Mouse (Mus musculus) intestine, embryonic 14.5 days (tissue): ENCODE data around the gene Slc8a2. TPM values are rescaled to one million over a fixed set of nuclear protein-coding genes. Genes with fewer than 3 reads are reported as not detected.

ENCODE experiments used
- ATAC-seq: fragments of 200-750 bp; cut with Nextera tagmentation; replicated peaks from 2 replicates; pipeline ENCODE4 v1.8.0; 2017; ENCODE audit warnings: low read depth, moderate number of reproducible peaks, moderate TSS enrichment, moderate library complexity; ENCODE audit not compliant: low FRiP score, low TSS enrichment
- DNase-seq: peaks from one replicate; pipeline ENCODE4 v3.0.0-alpha.2; 2018; ENCODE audit warnings: low spot score
- H3K27ac ChIP-seq: fragments of 300-500 bp; sonication (generic); 2 replicates; pipeline ENCODE4 v1.5.1; 2014; ENCODE audit warnings: low read depth, mild to moderate bottlenecking, control low read depth
- H3K27me3 ChIP-seq: fragments of 300-500 bp; sonication (generic); replicated peaks from 2 replicates; pipeline ENCODE4 v1.6.1; 2014; ENCODE audit warnings: low read length, control low read depth; ENCODE audit not compliant: control insufficient read depth, insufficient read depth
- H3K36me3 ChIP-seq: fragments of 300-500 bp; sonication (generic); 2 replicates; pipeline ENCODE4 v1.6.1; 2014; ENCODE audit warnings: low read length, control low read depth; ENCODE audit not compliant: control insufficient read depth, insufficient read depth
- H3K4me1 ChIP-seq: fragments of 300-500 bp; sonication (generic); replicated peaks from 2 replicates; pipeline ENCODE4 v1.6.1; 2014; ENCODE audit warnings: low read length, control low read depth, mixed read lengths; ENCODE audit not compliant: control insufficient read depth, insufficient read depth
- H3K4me2 ChIP-seq: fragments of 300-500 bp; sonication (generic); 2 replicates; pipeline ENCODE4 v1.6.1; 2014; ENCODE audit warnings: low read length
- H3K4me3 ChIP-seq: fragments of 300-500 bp; sonication (generic); 2 replicates; pipeline ENCODE4 v1.5.1; 2014; ENCODE audit warnings: low read depth, low read length, control low read depth, mixed read lengths
- H3K9ac ChIP-seq: fragments of 300-500 bp; sonication (generic); 2 replicates; pipeline ENCODE4 v1.6.1; 2014; ENCODE audit warnings: mild to moderate bottlenecking, low read length
- H3K9me3 ChIP-seq: fragments of 300-500 bp; sonication (generic); 2 replicates; pipeline ENCODE4 v1.6.1; 2016; ENCODE audit warnings: low read length, control low read depth; ENCODE audit not compliant: control insufficient read depth
- WGBS: fragments of 180-500 bp; shearing (Covaris S2); extraction: QIAGEN DNeasy Blood & Tissue Kit; methylation state at CpG from one replicate; pipeline ENCODE4 v1.1.7; 2014; 5-methylcytosine and 5-hydroxymethylcytosine counted together
- polyA plus RNA-seq: library from polyadenylated mRNA; unstranded; fragments of >200 nt; fragmentation: Nextera tagmentation; extraction: Ambion mirVana; gene quantifications from 2 replicates; pipeline ENCODE4 v1.2.1, GENCODE M21; 2014

Gene Slc8a2
- 0.23 and 0.38 TPM in 2 replicates for polyA plus RNA-seq

DNA sequence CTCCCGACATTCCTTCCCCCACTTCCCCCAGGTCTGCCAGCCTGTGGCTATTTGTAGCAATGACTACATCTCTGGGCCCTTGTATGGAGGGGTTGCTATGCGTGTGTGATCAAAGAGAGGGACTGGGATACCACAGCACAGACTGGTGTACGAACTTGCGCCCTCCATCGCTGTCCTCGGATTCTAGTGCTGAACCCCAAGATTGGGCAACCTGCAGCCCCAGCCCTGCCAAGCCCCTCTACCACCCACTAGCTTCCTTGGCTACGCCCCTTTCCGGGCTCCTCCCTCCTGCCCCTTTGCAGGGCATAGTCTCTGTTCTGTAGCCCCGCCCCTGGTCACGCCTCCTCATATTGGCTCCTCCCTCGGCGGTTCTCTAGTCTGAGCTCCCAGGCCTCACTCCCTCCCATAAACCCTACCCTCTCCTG, at the start of gene Slc8a2:
Gene Slc8a2, plus strand, starts transcription at position 406 of the 425 bp plus-strand sequence.
- Histone ChIP-seq H3K4me3 (peak within 1 kb of the TSS; percentile 52), H3K4me1 (peaks cover 28% of the 10 kb centered on the region), H3K27me3 (no peaks in the 10 kb centered on the region), H3K27ac (peak within 1 kb of the TSS; percentile 77; the same call in 1 of the 2 replicates), H3K4me2 (peak within 1 kb of the TSS; percentile 65), H3K36me3 (peaks cover 21% of the 10 kb centered on the region; the same call in 1 of the 2 replicates), H3K9ac (peak within 1 kb of the TSS; percentile 46), H3K9me3 (no peaks in the 10 kb centered on the region)
- peak; percentile 82 for ATAC-seq
- no peak for DNase-seq
- WGBS, result 1% methylated on average over 12 of the region's 12 CpGs

DNA sequence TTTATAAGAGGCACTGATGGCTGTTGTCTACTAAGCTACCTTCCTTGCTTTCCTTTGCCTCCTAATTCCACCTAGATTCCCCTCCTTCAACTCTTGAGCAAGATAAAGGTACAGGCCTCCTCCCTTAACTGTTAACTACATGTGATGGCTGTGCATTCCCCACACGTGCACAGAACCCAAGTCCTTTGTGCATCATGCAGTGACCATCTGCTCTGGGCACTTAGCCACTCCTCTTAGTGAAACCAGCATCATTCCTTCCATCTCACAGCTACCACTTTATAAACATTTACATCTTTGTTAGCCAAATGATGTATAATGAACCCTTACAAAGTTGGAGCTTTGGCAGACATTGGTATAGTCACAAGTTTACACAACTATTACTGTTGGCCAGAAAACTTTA, 49.7 kb upstream of the Slc8a2 start:
- Histone ChIP-seq H3K27me3 (no peaks in the 10 kb centered on the region), H3K27ac (no peak overlapping the region), H3K9ac (no peak overlapping the region), H3K36me3 (no peaks in the 10 kb centered on the region), H3K4me2 (no peak overlapping the region), H3K9me3 (no peaks in the 10 kb centered on the region), H3K4me1 (no peaks in the 10 kb centered on the region), H3K4me3 (no peak overlapping the region)
- ATAC-seq (no peak), DNase-seq (no peak)
- 56% methylated on average over 1 of the region's 1 CpGs for WGBS

GRCm38 (mm10) chr7:16080581-16080980, 49.0 kb upstream of the Slc8a2 start:
- ATAC-seq, result no peak
- H3K9me3 ChIP-seq, result no peaks in the 10 kb centered on the region
- WGBS, result 68% methylated on average over 4 of the region's 4 CpGs

DNA sequence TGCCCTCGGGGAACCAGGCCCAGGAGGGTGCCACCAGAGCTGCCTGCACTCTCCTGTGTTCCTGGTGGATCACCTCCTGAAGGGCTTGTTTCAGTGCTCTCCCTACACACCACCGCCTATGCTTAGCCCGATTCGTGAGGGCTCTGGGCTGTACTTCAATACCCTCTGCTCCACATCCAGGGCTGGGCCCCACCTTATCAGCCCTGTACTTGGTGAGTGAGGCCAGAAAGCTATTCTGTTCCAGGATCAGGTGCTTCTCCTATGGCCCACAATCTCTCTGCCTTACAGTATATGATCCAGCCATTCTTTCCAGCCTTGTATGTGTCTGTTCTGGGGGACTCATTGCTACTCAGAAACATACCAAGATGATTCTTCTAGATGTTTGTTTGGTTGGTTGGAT, 46.3 kb upstream of the Slc8a2 start:
- DNase-seq, result no peak
- 0 out of 2 replicates have a peak, but pooled peaks cover 2% of the 10 kb centered on the region for H3K9me3 ChIP-seq
- no peaks in the 10 kb centered on the region for H3K4me1 ChIP-seq
- ATAC-seq, result no peak
- no peak overlapping the region for H3K27ac ChIP-seq
- H3K27me3 ChIP-seq, result no peaks in the 10 kb centered on the region
- H3K4me3 ChIP-seq, result no peak overlapping the region
- H3K4me2 ChIP-seq, result no peak overlapping the region
- no peaks in the 10 kb centered on the region for H3K36me3 ChIP-seq
- no peak overlapping the region for H3K9ac ChIP-seq
- WGBS, result 62% methylated on average over 4 of the region's 4 CpGs

More at GRCm38 (mm10) chr7:16080581-16080980, 49.0 kb upstream of the Slc8a2 start:
- Histone ChIP-seq H3K4me1 (no peaks in the 10 kb centered on the region), H3K4me3 (no peak overlapping the region), H3K27me3 (no peaks in the 10 kb centered on the region), H3K36me3 (no peaks in the 10 kb centered on the region), H3K27ac (no peak overlapping the region), H3K4me2 (no peak overlapping the region), H3K9ac (no peak overlapping the region)
- DNase-seq, result no peak

GRCm38 (mm10) chr7:16087587-16087986, 42.0 kb upstream of the Slc8a2 start:
- no peaks in the 10 kb centered on the region for H3K27me3 ChIP-seq
- no peaks in the 10 kb centered on the region for H3K36me3 ChIP-seq
- no peak overlapping the region for H3K4me3 ChIP-seq
- ATAC-seq, result no peak
- no peak for DNase-seq
- no peak overlapping the region for H3K4me2 ChIP-seq
- WGBS, result 76% methylated on average over 2 of the region's 2 CpGs
- no peak overlapping the region for H3K27ac ChIP-seq
- no peak overlapping the region for H3K9ac ChIP-seq
- H3K9me3 ChIP-seq, result 0 out of 2 replicates have a peak, but pooled peaks cover 2% of the 10 kb centered on the region
- no peaks in the 10 kb centered on the region for H3K4me1 ChIP-seq

GRCm38 (mm10) chr7:16094592-16094991, 35.0 kb upstream of the Slc8a2 start:
- Histone ChIP-seq H3K4me3 (no peak overlapping the region), H3K9ac (no peak overlapping the region), H3K36me3 (no peaks in the 10 kb centered on the region), H3K9me3 (no peaks in the 10 kb centered on the region), H3K27me3 (no peaks in the 10 kb centered on the region), H3K27ac (no peak overlapping the region), H3K4me2 (no peak overlapping the region), H3K4me1 (peaks cover 9% of the 10 kb centered on the region)
- 73% methylated on average over 3 of the region's 3 CpGs for WGBS
- ATAC-seq, result no peak
- no peak for DNase-seq

DNA sequence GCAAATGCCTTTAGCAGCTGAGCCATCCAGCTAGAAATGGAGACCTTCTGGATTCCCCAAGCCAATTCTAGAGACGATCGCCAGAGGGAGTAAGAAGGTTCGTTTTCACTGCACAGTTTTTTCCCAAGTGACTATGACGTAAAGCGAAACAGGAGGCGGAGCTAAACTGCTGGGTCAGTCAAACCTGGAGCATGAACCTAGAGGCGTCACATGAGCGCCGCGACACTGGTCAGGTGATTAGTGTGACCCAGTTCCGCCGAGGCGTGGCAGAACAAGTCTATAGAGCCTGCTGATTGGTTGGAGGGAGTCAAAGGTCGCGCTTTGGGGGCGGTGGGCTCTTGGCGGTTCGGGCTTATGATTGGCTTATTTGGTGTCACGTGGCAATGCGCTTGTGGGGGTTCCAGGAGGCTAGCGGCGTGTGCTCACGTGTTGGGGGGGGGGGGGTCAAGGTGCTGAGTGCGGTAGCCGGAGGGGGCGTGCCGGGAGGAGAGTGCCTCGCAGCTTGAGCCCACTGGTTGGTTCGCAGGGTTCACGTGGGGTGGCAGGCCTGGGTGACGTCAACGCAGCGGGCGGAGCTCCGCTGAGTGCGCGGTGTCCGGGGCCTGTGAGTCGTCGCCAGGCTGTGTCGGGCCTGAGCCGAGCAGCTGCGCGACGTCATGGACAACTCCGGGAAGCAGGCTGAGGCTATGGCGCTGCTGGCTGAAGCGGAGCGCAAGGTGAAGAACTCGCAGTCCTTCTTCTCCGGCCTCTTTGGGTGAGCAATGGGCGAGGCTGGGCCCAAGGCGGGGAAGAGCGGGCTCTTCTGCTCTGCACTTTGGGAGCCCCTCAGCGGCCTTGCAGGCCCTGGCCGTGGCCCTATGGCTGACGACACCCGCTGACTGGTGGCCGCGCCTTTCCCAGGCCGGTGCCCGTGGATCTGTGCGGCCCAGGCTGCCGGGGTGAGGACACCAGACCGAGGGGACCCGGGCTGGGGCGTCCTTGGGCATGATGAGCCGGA, 31.3 kb upstream of the Slc8a2 start, which contains the start of gene Napa:
Gene Napa, plus strand, starts transcription at position 438 of the 997 bp plus-strand sequence.
- peak within 1 kb of the TSS; percentile 100 for H3K4me2 ChIP-seq
- DNase-seq (peak; percentile 96), ATAC-seq (peak; percentile 100)
- H3K9me3 ChIP-seq, result no peaks in the 10 kb centered on the region
- peak within 1 kb of the TSS; percentile 100 for H3K4me3 ChIP-seq
- peak within 1 kb of the TSS; percentile 94 for H3K9ac ChIP-seq
- H3K4me1 ChIP-seq, result peaks cover 16% of the 10 kb centered on the region
- H3K27ac ChIP-seq, result peak within 1 kb of the TSS; percentile 87
- H3K36me3 ChIP-seq, result peaks cover 22% of the 10 kb centered on the region
- under 1% methylated on average over 64 of the region's 68 CpGs for WGBS
- no peaks in the 10 kb centered on the region for H3K27me3 ChIP-seq

DNA sequence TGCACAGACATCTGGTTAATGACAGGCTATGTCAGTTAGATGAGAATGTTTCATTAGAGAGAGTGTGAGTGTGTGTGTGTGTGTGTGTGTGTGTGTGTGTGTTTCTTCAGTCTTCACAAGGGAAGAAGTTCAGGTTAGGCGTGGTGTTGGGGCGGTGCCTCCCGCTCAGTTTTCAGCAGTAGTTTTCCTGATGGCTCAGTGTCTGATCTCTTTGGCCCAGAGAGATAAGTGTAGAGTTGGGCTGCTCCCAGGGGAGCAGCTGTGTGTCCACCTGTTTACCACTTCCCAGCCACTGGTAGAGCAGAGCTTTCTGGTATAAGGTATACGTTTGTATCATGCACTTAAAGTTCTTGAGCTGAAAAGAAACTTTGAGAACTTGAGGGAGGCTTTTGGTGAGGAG, 29.7 kb upstream of the Slc8a2 start:
- 83% methylated on average over 4 of the region's 4 CpGs for WGBS
- peaks cover 32% of the 10 kb centered on the region for H3K36me3 ChIP-seq
- DNase-seq (no peak), ATAC-seq (no peak)
- H3K9me3 ChIP-seq, result no peaks in the 10 kb centered on the region
- no peaks in the 10 kb centered on the region for H3K27me3 ChIP-seq
- 0 out of 2 replicates have a peak overlapping the region, but pooled peaks have one; percentile 100 for H3K4me3 ChIP-seq
- H3K9ac ChIP-seq, result peak overlapping the region; percentile 94
- peak overlapping the region; percentile 100 for H3K4me2 ChIP-seq
- peaks cover 16% of the 10 kb centered on the region for H3K4me1 ChIP-seq
- H3K27ac ChIP-seq, result no peak overlapping the region
